Mouse (Mus musculus): ENCODE measurements around the gene Tst. TPM values are rescaled to one million over a fixed set of nuclear protein-coding genes. Genes with fewer than 3 reads are reported as not detected.

Gene Tst
- total RNA-seq, 2 experiments from 2014 or later: 22.1 to 24.1 TPM

GRCm38 (mm10) chr15:78351586-78352165, 54.0 kb downstream of the Tst start:
- intact Hi-C loops (cut with DNase I): no loop called here
- DNase-seq: no peak

Other genes with a start within 250 kb of the Tst start
- 10 to 100 TPM; 18.0 to 27.2 TPM for gene Ift27, start 231.8 kb downstream of the Tst start, total RNA-seq (2021)
- over 10,000 TPM; 16,417 to 20,637 TPM for gene Pvalb, start 199.5 kb downstream of the Tst start, total RNA-seq (2021)
- gene Ncf4, start 161.1 kb downstream of the Tst start, total RNA-seq (2021): 1 to 10 TPM in 1 of 2 experiments, under 1 TPM in 1; 0.91 to 1.2 TPM
- under 1 TPM; 0.31 to 0.44 TPM for gene Csf2rb2, start 100.2 kb downstream of the Tst start, total RNA-seq (2021)
- gene Csf2rb, start 80.2 kb downstream of the Tst start, total RNA-seq (2021): 1 to 10 TPM in 1 of 2 experiments, under 1 TPM in 1; 0.69 to 1.2 TPM
- gene Tex33, start 10.0 kb downstream of the Tst start, total RNA-seq (2021): not detected
- 10 to 100 TPM; 55.3 to 59.5 TPM for gene Mpst, start 509 bp upstream of the Tst start, total RNA-seq (2021)
- 10 to 100 TPM; 14.2 to 15.9 TPM for gene Kctd17, start 22.7 kb upstream of the Tst start, total RNA-seq (2021)
- gene Tmprss6, start 62.7 kb upstream of the Tst start, total RNA-seq (2021): not detected
- gene Il2rb, start 89.4 kb upstream of the Tst start, total RNA-seq (2021): not detected
- 10 to 100 TPM in 1 of 2 experiments, 1 to 10 TPM in 1; 9.4 to 11.2 TPM for gene C1qtnf6, start 125.5 kb upstream of the Tst start, total RNA-seq (2021)
- gene Sstr3, start 138.8 kb upstream of the Tst start, total RNA-seq (2021): not detected
- gene Rac2, start 166.9 kb upstream of the Tst start, total RNA-seq (2021): 1 to 10 TPM in 1 of 2 experiments, under 1 TPM in 1; 0.42 to 1.4 TPM
- gene Cyth4, start 191.1 kb upstream of the Tst start, total RNA-seq (2021): 1 to 10 TPM; 2.0 to 2.1 TPM